Mouse (Mus musculus) intestine, embryonic 15.5 days (tissue): ENCODE results near the gene Adcy9. TPM values are rescaled to one million over a fixed set of nuclear protein-coding genes. Genes with fewer than 3 reads are reported as not detected.

Source experiments
- ATAC-seq: fragments of 200-750 bp; cut with Nextera tagmentation; 2 replicates; pipeline ENCODE4 v1.8.0; 2017; ENCODE audit warnings: moderate TSS enrichment, moderate library complexity
- H3K27ac ChIP-seq: fragments of 300-500 bp; sonication (generic); 2 replicates; pipeline ENCODE4 v1.5.1; 2015; ENCODE audit warnings: mild to moderate bottlenecking, inconsistent platforms
- H3K27me3 ChIP-seq: fragments of 300-500 bp; sonication (generic); replicated peaks from 2 replicates; pipeline ENCODE4 v1.6.1; 2015; ENCODE audit warnings: inconsistent platforms
- H3K36me3 ChIP-seq: fragments of 300-500 bp; sonication (generic); 2 replicates; pipeline ENCODE4 v1.6.1; 2015; ENCODE audit warnings: inconsistent platforms
- H3K4me1 ChIP-seq: fragments of 300-500 bp; sonication (generic); replicated peaks from 2 replicates; pipeline ENCODE4 v1.6.1; 2015; ENCODE audit warnings: inconsistent platforms
- H3K4me2 ChIP-seq: fragments of 300-500 bp; sonication (generic); replicated peaks from 2 replicates; pipeline ENCODE4 v1.6.1; 2015; ENCODE audit warnings: mild to moderate bottlenecking, inconsistent platforms
- H3K4me3 ChIP-seq: fragments of 300-500 bp; sonication (generic); replicated peaks from 2 replicates; pipeline ENCODE4 v1.5.1; 2015; ENCODE audit warnings: inconsistent platforms
- H3K9ac ChIP-seq: fragments of 300-500 bp; sonication (generic); 2 replicates; pipeline ENCODE4 v1.6.1; 2015; ENCODE audit warnings: inconsistent platforms
- H3K9me3 ChIP-seq: fragments of 300-500 bp; sonication (generic); 2 replicates; pipeline ENCODE4 v1.6.1; 2016; ENCODE audit warnings: inconsistent platforms
- WGBS: fragments of 180-500 bp; shearing (Covaris S2); methylation state at CpG from one replicate; pipeline ENCODE4 v1.1.7; 2015; 5-methylcytosine and 5-hydroxymethylcytosine counted together
- polyA plus RNA-seq: library from polyadenylated mRNA; unstranded; fragments of >200 nt; fragmentation: Nextera tagmentation; extraction: Ambion mirVana; gene quantifications from 2 replicates; pipeline ENCODE4 v1.2.1, GENCODE M21; 2015

The Adcy9 gene
- polyA plus RNA-seq, 1 experiment from 2014 or later, result 1.5 TPM

DNA sequence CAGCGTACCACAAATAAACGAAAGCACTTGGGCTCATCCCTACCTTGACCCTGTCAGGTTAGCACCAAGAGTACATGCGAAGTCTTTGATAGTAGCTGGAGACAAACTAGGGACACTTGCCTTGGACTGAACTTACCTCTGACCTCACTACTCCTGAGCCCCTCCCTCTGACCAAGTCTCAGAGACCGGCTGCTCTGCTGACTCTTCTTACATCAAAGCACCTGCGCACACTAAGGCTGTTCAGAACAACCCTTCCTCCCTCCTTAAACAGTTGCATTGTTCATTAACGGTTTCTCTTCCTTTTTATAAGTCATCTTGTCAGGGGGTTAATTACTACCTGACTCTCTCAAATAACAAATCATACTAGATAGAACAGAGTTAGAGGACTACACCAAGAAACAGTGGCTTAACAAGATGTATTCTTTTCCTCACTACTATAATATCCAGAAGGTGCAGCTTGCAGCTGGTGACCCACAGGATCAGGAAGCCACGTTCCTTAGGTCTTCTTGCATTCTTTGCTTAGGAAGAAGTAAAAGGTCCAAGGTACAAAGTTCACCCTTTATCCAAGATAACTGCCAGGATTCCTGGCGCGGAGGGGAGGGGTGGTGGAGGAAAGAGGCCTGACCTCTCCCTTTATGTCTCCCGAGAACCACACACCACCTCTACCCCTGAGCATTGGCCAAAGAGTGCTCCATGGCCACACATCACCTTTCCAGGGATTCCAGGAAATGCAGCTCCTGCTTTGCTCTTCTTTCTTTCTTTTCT lies 19.2 kb upstream of the Adcy9 start:
- Histone ChIP-seq H3K4me2 (no peak overlapping the region; the same call in 1 of the 2 replicates), H3K9me3 (no peaks in the 10 kb centered on the region), H3K27me3 (no peaks in the 10 kb centered on the region), H3K9ac (no peak overlapping the region), H3K36me3 (no peaks in the 10 kb centered on the region), H3K4me1 (no peaks in the 10 kb centered on the region), H3K4me3 (no peak overlapping the region), H3K27ac (peak overlapping the region; percentile 60)
- ATAC-seq, result peak; percentile 90
- 51% methylated on average over 10 of the region's 10 CpGs for WGBS

DNA sequence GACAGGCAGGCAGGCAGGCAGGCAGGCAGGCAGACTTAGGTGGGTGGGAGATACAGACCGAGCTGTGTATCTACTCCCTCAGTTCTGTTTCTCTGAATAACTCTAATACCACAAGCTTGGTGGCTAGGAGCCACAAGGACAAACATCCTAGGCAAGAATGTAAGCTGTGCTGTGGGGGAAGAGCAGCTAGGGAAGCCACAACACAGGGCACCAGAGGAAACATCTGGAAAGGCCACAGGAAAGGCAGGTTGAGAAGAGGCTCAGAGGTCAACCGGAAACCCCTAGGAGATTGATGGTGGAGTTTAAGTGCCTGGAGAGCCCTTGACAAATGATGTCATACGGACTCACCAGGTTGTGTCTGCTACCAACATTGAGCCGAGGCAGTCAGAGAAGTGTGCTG lies 16.4 kb upstream of the Adcy9 start:
- no peaks in the 10 kb centered on the region for H3K4me1 ChIP-seq
- H3K27ac ChIP-seq, result no peak overlapping the region
- no peak for ATAC-seq
- H3K36me3 ChIP-seq, result no peaks in the 10 kb centered on the region
- H3K4me3 ChIP-seq, result no peak overlapping the region
- H3K9ac ChIP-seq, result no peak overlapping the region
- 46% methylated on average over 4 of the region's 4 CpGs for WGBS
- no peaks in the 10 kb centered on the region for H3K9me3 ChIP-seq
- H3K27me3 ChIP-seq, result no peaks in the 10 kb centered on the region
- H3K4me2 ChIP-seq, result no peak overlapping the region

DNA sequence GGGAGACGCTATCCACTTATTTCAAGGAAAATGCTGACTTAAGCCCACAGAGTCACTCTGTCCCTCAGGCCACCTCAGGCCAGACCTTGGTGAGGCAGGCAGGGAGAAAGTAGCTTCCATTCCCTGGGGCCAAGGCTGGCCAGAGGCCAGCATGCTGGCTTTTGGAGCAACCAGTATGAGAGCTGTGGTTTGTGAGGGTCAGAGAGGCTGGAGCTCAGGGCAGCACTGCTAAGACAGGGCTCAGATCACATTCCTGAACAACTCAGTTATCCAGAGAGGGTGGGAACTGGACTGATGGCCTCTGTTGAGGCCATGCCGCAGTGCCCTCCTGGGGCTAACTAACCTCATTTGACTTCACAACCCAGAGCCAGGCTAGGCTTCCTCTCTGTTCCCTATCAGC lies 15.1 kb upstream of the Adcy9 start:
- Histone ChIP-seq H3K9me3 (no peaks in the 10 kb centered on the region), H3K27me3 (no peaks in the 10 kb centered on the region), H3K36me3 (no peaks in the 10 kb centered on the region), H3K27ac (no peak overlapping the region), H3K4me2 (no peak overlapping the region), H3K4me3 (no peak overlapping the region), H3K4me1 (no peaks in the 10 kb centered on the region), H3K9ac (no peak overlapping the region)
- 94% methylated on average over 2 of the region's 2 CpGs for WGBS
- no peak for ATAC-seq

DNA sequence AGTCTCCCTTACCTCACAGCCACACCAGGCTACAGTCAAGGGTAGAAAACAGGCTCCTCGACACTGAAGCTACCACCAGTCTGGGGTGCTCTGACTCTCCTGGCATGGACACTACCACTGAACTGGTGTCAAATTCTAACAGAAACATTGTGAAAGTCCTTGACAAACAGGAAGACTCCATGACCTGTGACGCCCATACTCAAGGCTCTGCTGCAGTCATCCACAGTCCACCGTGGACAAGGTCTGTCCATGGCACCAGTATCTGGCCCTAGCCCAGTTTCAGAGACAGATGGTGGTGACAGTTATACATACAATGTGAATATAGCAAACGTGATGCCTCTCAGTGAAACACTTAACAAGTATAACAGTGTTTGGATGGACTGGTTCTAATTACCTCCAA lies 11.5 kb upstream of the Adcy9 start:
- H3K36me3 ChIP-seq, result no peaks in the 10 kb centered on the region
- WGBS, result 69% methylated on average over 4 of the region's 4 CpGs
- no peak overlapping the region for H3K4me2 ChIP-seq
- H3K9ac ChIP-seq, result no peak overlapping the region
- H3K4me3 ChIP-seq, result no peak overlapping the region
- no peak for ATAC-seq
- H3K27me3 ChIP-seq, result no peaks in the 10 kb centered on the region
- H3K9me3 ChIP-seq, result no peaks in the 10 kb centered on the region
- H3K4me1 ChIP-seq, result no peaks in the 10 kb centered on the region
- H3K27ac ChIP-seq, result no peak overlapping the region

DNA sequence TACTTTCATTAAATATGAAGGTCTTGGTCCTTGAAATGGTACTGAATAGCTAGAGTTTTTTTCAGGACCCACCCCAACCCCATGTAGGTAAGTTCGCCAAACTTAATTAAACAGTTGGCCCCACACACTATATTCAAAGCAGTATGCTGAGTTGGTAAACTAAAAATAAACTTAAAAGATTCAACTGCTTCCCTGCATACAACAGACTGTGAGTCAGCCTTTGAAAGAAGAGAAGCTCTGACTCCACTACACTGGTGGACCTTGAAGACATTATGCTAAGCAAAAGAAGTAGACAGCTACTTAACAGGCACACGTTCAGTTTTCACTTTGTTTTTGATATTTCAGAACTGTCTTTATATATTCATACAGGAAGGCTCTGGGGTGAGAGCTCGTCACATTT lies 10.7 kb upstream of the Adcy9 start:
- WGBS, result 82% methylated on average over 3 of the region's 3 CpGs
- no peaks in the 10 kb centered on the region for H3K27me3 ChIP-seq
- H3K4me3 ChIP-seq, result no peak overlapping the region
- ATAC-seq, result no peak
- no peaks in the 10 kb centered on the region for H3K4me1 ChIP-seq
- H3K9me3 ChIP-seq, result no peaks in the 10 kb centered on the region
- no peaks in the 10 kb centered on the region for H3K36me3 ChIP-seq
- no peak overlapping the region for H3K4me2 ChIP-seq
- no peak overlapping the region for H3K27ac ChIP-seq
- H3K9ac ChIP-seq, result no peak overlapping the region

DNA sequence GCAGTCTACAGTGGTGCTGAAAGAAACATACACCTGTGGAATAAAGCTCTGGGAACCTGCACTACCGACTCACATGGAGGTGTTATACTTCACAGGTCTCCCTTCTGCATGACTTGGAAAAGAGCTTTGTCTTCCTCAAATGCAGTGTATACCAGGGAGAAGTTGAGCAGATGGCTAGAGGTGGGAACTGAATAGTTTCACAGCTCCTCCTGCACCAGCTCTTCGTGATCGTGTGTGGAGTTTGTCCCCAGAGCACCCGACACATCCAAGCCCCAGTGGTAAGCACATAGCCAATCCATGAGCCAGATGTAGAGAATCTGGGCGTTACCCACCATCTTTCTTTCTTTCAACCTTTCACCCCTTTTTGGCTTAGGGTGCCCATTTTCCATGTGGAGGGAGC lies 9.9 kb upstream of the Adcy9 start:
- Histone ChIP-seq H3K9ac (no peak overlapping the region), H3K9me3 (no peaks in the 10 kb centered on the region), H3K4me2 (no peak overlapping the region), H3K36me3 (no peaks in the 10 kb centered on the region), H3K4me1 (0 out of 2 replicates have a peak, but pooled peaks cover 3% of the 10 kb centered on the region), H3K27me3 (no peaks in the 10 kb centered on the region), H3K4me3 (no peak overlapping the region), H3K27ac (no peak overlapping the region)
- ATAC-seq, result no peak
- WGBS, result 71% methylated on average over 5 of the region's 5 CpGs

DNA sequence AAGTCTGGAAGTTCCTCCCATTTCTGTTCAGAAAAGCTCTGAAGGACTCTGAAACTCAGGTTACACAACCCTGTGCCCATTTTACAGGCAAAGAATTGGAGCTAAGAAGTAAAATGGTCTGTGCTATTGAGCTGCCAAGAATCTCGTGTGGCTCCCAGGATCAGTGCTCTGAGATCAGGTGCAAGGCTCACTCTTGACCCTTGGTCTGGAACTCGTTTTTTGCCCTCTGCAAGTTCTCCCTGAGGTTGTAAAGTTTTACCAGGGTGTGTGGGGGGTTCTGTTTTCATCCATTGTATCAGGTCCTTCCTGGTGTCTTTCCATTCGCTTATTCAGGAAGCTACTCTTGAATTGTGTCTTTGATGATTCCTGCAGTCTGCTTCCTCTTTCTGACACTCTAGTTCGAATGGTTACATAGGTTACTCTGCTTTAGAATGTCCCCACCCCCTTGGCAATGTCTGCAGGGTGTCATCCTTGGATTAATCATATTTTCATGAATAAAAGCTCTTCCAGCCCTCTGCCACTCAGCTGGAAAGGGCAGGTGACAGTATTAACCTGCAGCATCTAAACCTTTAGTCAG lies 5.4 kb upstream of the Adcy9 start:
- Histone ChIP-seq H3K27me3 (no peaks in the 10 kb centered on the region), H3K27ac (no peak overlapping the region), H3K9ac (no peak overlapping the region), H3K4me2 (no peak overlapping the region), H3K36me3 (no peaks in the 10 kb centered on the region), H3K4me3 (no peak overlapping the region), H3K9me3 (no peaks in the 10 kb centered on the region), H3K4me1 (peaks cover 3% of the 10 kb centered on the region; the same call in 1 of the 2 replicates)
- peak; percentile 46 for ATAC-seq
- WGBS, result 34% methylated on average over 4 of the region's 4 CpGs

DNA sequence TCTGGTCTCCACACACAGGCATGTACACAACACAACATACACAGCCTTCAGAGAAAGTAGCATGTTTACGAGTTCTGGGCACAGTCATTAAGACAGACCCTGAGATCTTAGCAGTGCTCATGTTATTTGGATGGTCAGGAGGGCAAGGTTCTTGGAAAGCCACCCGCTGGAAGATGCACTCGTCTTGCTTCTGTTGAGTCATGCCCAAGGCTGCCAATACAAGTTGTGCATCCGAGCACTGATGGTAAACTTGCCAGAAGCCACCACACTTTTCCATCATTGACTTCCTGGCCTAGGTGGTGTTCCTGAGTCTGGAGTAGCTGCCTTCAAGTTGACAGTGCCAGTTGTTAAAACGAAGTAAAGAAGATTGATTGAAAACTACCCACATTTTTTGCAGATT lies 3.3 kb upstream of the Adcy9 start:
- peaks cover 12% of the 10 kb centered on the region for H3K4me1 ChIP-seq
- ATAC-seq, result no peak
- WGBS, result 78% methylated on average over 5 of the region's 5 CpGs
- no peak overlapping the region for H3K9ac ChIP-seq
- no peaks in the 10 kb centered on the region for H3K36me3 ChIP-seq
- no peaks in the 10 kb centered on the region for H3K9me3 ChIP-seq
- no peak overlapping the region for H3K4me3 ChIP-seq
- H3K27me3 ChIP-seq, result no peaks in the 10 kb centered on the region
- no peak overlapping the region for H3K27ac ChIP-seq
- no peak overlapping the region for H3K4me2 ChIP-seq

DNA sequence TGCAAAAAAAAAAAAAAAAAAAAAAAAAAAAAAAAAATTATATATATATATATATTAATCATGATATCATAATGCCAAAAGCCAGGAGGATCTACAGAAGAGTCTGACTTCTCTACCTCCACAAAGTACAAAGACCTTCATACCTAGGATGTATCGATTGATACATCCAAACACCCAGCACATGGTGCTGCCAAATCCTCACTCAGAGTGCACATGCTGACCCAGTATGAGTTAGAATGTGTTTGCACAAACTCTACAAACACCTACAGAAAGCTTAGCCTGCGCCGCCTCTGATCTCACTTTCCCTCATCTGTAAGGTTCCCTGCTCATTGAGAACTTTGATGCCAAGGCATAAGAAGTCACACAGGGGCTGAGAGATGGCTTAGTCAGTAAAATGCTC lies 2.7 kb upstream of the Adcy9 start:
- Histone ChIP-seq H3K4me3 (no peak overlapping the region), H3K36me3 (no peaks in the 10 kb centered on the region), H3K9me3 (no peaks in the 10 kb centered on the region), H3K27me3 (no peaks in the 10 kb centered on the region), H3K27ac (no peak overlapping the region), H3K4me1 (peaks cover 13% of the 10 kb centered on the region), H3K4me2 (no peak overlapping the region), H3K9ac (no peak overlapping the region)
- no peak for ATAC-seq
- WGBS, result 95% methylated on average over 3 of the region's 3 CpGs

DNA sequence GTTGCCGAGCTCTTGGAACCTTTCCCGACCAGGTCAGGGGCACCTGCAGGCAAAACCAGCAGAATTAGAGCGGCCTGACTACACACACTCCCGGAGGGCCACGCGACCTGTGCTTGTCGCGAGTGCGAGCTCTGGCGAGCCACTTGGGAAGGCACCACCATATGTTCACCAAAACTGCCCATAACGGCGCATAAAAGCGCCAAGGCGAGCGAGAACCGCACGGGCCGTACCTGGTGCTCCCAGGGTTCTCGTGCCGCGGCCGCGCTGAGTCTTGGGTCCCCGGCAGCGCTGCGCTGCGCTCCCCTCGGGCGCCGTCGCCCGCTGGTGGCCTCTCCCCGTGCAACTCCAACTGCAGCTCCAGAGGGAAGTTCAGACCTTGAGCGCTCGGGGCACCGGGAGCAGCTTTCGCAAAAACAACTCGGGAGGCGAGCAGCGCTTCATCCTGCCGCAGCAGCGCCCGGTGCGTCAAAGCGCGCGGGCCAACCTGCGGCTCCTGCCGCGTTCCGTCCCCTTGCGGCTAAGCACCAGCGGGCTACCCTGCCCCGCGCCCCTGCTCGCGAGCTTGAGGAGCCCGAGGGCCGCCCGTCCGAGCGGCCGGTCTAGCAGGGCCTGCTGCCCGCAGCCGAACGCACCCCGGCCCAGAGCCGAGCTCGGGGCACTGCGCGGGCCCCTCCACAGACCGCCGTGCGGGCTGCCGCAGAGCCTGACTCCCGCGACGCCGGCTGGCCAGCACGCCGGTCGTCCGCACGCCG lies 576 bp downstream of the Adcy9 start:
- H3K4me3 ChIP-seq, result peak overlapping the region; percentile 91

DNA sequence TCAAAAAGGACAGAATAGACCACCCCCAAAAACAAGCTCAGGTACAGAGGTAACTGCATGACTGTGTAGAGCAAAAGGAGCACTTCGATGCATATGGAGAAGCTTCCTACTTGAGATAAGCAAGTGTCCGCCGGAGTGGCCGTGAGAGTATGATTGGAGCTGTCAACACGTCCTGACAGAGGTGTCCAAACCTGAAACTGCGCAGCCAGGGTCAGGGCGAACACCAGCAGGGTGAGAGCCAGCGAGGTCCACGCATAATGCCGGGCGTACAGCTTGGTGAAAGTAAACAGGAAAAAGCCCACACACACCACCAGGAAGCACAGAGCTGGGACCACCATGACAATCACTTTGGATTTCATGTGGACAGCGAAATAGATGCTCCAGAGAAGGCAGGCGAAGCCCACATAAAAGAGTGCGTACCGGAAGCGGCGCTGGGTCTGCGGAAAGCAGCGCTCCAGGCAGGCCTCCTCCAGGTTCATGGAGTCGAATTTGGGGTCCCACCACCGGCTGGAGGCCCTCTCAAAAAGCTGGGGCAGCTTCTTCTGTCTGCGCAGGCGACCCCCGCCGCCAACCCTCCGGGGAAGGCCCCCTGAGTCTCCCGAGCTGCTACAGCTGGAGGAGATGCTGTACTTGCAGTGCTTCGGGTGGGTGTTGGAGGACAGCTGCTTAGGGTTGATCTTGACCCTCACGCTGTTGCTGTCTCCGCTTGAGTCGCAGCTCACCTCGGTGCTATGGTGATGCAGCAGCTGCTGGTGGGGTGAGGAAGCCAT lies 1.3 kb downstream of the Adcy9 start:
- Histone ChIP-seq H3K4me2 (peak overlapping the region; percentile 99), H3K27ac (no peak overlapping the region), H3K27me3 (no peaks in the 10 kb centered on the region), H3K4me3 (peak overlapping the region; percentile 91), H3K9me3 (no peaks in the 10 kb centered on the region), H3K9ac (peak overlapping the region; percentile 80), H3K36me3 (no peaks in the 10 kb centered on the region), H3K4me1 (peaks cover 25% of the 10 kb centered on the region)
- ATAC-seq, result peak; percentile 16
- WGBS, result 17% methylated on average over 32 of the region's 32 CpGs

More for the DNA sequence above, 576 bp downstream of the Adcy9 start:
- Histone ChIP-seq H3K9me3 (no peaks in the 10 kb centered on the region), H3K36me3 (no peaks in the 10 kb centered on the region), H3K27ac (peak overlapping the region; percentile 84), H3K4me1 (peaks cover 19% of the 10 kb centered on the region), H3K27me3 (no peaks in the 10 kb centered on the region), H3K9ac (peak overlapping the region; percentile 80), H3K4me2 (peak overlapping the region; percentile 99)
- ATAC-seq, result peak; percentile 79
- WGBS, result under 1% methylated on average over 85 of the region's 85 CpGs

DNA sequence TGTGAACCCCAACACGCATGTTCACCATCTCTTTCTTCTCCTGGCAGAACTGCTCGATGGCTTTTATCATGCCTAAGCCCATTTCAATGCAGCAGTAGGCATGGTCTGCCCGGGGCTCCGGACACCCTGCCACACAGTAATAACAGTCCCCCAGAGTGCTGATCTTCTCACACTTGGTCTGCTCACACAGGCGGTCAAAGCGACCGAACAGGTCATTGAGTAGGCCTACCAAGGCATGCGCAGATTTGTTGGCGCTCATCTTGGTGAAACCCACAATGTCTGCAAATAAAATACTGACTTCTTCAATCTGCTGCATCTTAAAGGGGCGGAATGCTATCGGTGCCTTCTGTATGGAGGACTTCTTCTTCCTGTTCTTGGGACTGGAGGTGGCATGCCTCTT lies 2.2 kb downstream of the Adcy9 start:
- Histone ChIP-seq H3K4me3 (no peak overlapping the region), H3K36me3 (no peaks in the 10 kb centered on the region), H3K4me1 (peaks cover 26% of the 10 kb centered on the region), H3K9me3 (no peaks in the 10 kb centered on the region), H3K27me3 (no peaks in the 10 kb centered on the region), H3K27ac (no peak overlapping the region), H3K9ac (no peak overlapping the region), H3K4me2 (peak overlapping the region; percentile 99)
- 92% methylated on average over 11 of the region's 11 CpGs for WGBS
- no peak for ATAC-seq
